Comparison of ENCODE assay signal across 6 mouse cellular contexts in the genomic region with DNA sequence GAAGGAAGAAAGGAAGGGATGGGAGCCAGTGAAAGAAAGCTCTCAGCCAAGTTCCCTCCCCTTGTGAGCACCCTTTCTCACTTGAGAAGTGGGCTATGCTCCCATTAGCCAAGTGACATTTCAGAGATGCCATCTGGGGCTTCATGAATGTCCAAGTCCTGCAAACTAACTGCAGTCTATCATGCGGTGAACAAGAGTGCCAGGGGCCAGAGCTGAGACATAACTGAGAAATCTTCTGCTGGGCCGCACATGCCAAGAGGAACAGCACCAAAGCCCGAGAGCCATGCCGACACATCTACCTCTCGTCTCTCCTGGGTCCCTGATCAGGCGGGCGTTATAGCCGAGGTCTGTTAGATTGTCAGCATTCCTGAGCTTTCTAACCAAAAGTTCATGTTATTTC.
"Had no signal": no experiment of that assay in that cellular context is flagged by ENCODE, and none has a peak within 500 bp of the region (broad histone marks: within the 10 kb centered on the region; RNA-seq: fewer than 3 reads in every experiment).

No protein-coding gene starts in this region.

- DNase-seq: kidney, adult 9 months; kidney, postnatal 36 days; lung, embryonic 14.5 days; lung, postnatal 10 days; lung, postnatal 4 days; thymus, postnatal 4 days had no signal
